Mouse (Mus musculus): ENCODE measurements around the gene Csf3r. TPM values are rescaled to one million over a fixed set of nuclear protein-coding genes. Genes with fewer than 3 reads are reported as not detected.

Gene Csf3r
- not detected for polyA plus RNA-seq (2017; shearing (Covaris generic))

DNA sequence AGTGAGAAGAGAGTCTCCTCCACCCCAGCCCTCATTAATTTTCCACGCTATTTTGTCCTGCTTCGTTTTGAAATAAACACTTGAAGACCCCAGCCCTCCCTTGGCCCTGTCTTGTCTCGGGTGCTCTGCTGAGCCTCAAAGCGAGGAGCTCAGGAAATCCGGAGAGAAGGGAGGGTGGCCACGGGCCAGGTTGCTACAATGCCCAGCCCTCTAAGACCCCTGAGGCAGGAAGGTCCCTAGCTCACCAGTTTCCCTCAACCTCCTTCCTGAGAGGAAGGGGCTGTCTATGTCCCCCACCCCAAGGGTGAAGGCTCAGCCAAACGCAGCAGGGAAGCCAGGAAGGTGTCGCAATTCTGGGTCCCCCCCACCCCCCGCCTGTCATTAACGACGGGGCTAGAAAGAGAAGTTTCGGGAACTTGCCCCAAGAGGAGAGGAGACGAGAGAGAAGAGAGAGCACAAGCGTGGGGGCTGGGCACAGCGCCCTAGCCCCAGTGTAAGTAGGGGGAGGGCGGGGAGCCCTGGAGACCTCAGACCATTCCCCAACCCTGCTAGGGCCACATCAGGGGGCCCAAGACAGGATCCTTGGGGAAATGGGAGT, at the start of gene Csf3r:
Gene Csf3r (plus strand): TSS at position 248 of the 598 bp plus-strand sequence.

DNA sequence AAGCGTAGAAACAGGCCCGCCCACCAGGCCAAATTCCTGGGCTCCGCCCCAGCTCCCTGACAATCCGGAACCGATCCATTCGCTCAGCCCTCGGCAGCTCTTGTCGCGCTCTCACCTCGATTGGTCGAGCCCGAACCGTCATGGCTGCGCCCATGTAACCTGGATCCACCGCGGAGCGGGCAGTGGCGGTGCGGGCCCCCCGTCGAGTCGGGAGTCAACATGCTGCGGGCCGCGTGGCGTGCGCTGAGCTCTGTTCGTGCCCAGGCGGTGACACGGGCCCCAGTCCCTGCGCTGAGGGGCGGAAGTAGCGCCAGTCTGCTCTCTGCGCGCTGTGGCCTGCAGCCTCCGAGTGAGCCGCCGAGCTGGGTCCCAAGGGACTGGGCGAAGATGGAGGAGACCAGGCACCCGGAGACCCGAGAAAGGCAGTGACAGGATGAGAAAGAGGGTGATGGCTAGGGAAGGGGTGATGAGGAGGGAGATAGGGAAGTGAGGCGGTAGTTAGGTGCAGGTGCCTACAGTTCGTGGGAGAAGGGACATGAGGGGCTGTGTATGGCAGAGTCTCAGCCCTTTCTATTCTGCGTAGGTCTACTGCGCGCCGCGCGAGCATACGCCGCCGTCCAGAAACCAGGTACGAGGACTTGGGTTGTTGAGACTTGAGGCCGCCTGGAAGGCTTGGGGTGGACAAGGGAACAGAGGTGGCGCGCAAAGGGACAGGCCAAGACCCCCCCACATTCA, 22.7 kb downstream of the Csf3r start, which contains the start of gene Mrps15:
Gene Mrps15 (plus strand): TSS at position 75 of the 735 bp plus-strand sequence.

GRCm38 (mm10) chr4:126058134-126058996, 34.0 kb downstream of the Csf3r start, which contains the start of gene Oscp1:
TSS of gene Oscp1 (plus strand) at chr4:126058565.

Other genes with a start within 250 kb of the Csf3r start
- 80.6 TPM for gene Mrps15, start 22.4 kb downstream of the Csf3r start, polyA plus RNA-seq (2017; shearing (Covaris generic))
- gene Oscp1, start 34.0 kb downstream of the Csf3r start, polyA plus RNA-seq (2017; shearing (Covaris generic)): 1.7 TPM
- 73.4 TPM for gene Lsm10, start 72.1 kb downstream of the Csf3r start, polyA plus RNA-seq (2017; shearing (Covaris generic))
- gene Stk40, start 79.4 kb downstream of the Csf3r start, polyA plus RNA-seq (2017; shearing (Covaris generic)): 16.0 TPM
- 40.0 TPM for gene Eva1b, start 123.2 kb downstream of the Csf3r start, polyA plus RNA-seq (2017; shearing (Covaris generic))
- gene Sh3d21, start 138.9 kb downstream of the Csf3r start, polyA plus RNA-seq (2017; shearing (Covaris generic)): 1.1 TPM
- gene Thrap3, start 178.2 kb downstream of the Csf3r start, polyA plus RNA-seq (2017; shearing (Covaris generic)): 249 TPM
- gene Map7d1, start 231.8 kb downstream of the Csf3r start, polyA plus RNA-seq (2017; shearing (Covaris generic)): 4.2 TPM
- gene Trappc3, start 237.8 kb downstream of the Csf3r start, polyA plus RNA-seq (2017; shearing (Covaris generic)): 107 TPM